Mouse (Mus musculus) limb, embryonic 14.5 days (tissue): ENCODE results near the gene Svep1. TPM values are rescaled to one million over a fixed set of nuclear protein-coding genes. Genes with fewer than 3 reads are reported as not detected.
A peak's percentile ranks its signal among the peaks of the same experiment; 100 is the strongest.

ENCODE experiments used
- ATAC-seq: fragments of 200-750 bp; cut with Nextera tagmentation; 2 replicates; pipeline ENCODE4 v1.8.0; 2017; ENCODE audit warnings: low read depth, moderate number of reproducible peaks, moderate TSS enrichment; ENCODE audit not compliant: low FRiP score
- DNase-seq: peaks from one replicate; pipeline ENCODE4 v3.0.0-alpha.2; 2015; ENCODE audit warnings: low spot score
- H3K27ac ChIP-seq: fragments of 300-500 bp; sonication (generic); replicated peaks from 2 replicates; pipeline ENCODE4 v1.5.1; 2014; ENCODE audit warnings: low read depth, mild to moderate bottlenecking, low read length, moderate library complexity, mixed read lengths
- H3K27me3 ChIP-seq: fragments of 300-500 bp; sonication (generic); 2 replicates; pipeline ENCODE4 v1.6.1; 2014; ENCODE audit warnings: low read length, mixed read lengths; ENCODE audit not compliant: control insufficient read depth, insufficient read depth
- H3K36me3 ChIP-seq: fragments of 300-500 bp; sonication (generic); 2 replicates; pipeline ENCODE4 v1.6.1; 2014; ENCODE audit warnings: mild to moderate bottlenecking, low read length, moderate library complexity, mixed read lengths; ENCODE audit not compliant: control insufficient read depth, insufficient read depth
- H3K4me1 ChIP-seq: fragments of 300-500 bp; sonication (generic); 2 replicates; pipeline ENCODE4 v1.6.1; 2014; ENCODE audit warnings: antibody characterized with exemption, low read length, mixed read lengths; ENCODE audit not compliant: control insufficient read depth, insufficient read depth
- H3K4me2 ChIP-seq: fragments of 300-500 bp; sonication (generic); replicated peaks from 2 replicates; pipeline ENCODE4 v1.6.1; 2014; ENCODE audit warnings: low read depth, mild to moderate bottlenecking, low read length, moderate library complexity; ENCODE audit not compliant: severe bottlenecking
- H3K4me3 ChIP-seq: fragments of 300-500 bp; sonication (generic); replicated peaks from 2 replicates; pipeline ENCODE4 v1.5.1; 2014; ENCODE audit warnings: low read length
- H3K9ac ChIP-seq: fragments of 300-500 bp; sonication (generic); 2 replicates; pipeline ENCODE4 v1.6.1; 2014; ENCODE audit warnings: mild to moderate bottlenecking, low read depth, low read length, moderate library complexity; ENCODE audit not compliant: severe bottlenecking
- H3K9me3 ChIP-seq: fragments of 300-500 bp; sonication (generic); 2 replicates; pipeline ENCODE4 v1.6.1; 2016; ENCODE audit warnings: low read length; ENCODE audit not compliant: control insufficient read depth
- POLR2A ChIP-seq: fragments of 200-500 bp; IDR thresholded peaks from 2 replicates; pipeline ENCODE4 v1.8.0; 2012; ENCODE audit warnings: inconsistent platforms, mild to moderate bottlenecking, moderate library complexity, borderline replicate concordance; ENCODE audit not compliant: insufficient read depth, insufficient read length; ENCODE audit errors: extremely low read depth
- WGBS: fragments of 180-500 bp; shearing (Covaris S2); extraction: QIAGEN DNeasy Blood & Tissue Kit; methylation state at CpG from one replicate; pipeline ENCODE4 v1.1.7; 2014; 5-methylcytosine and 5-hydroxymethylcytosine counted together
- polyA plus RNA-seq, 2 experiments: library from polyadenylated mRNA; depleted of rRNA in 1 of 2; stranded (reverse) in 1 of 2; unstranded in 1 of 2; fragments of >200 nt; fragmentation: Nextera tagmentation in 1 of 2; extraction: Ambion mirVana in 1 of 2; gene quantifications; 2 replicates each; pipeline versions ENCODE4 v1.2.1 to v1.2.3; 2012 to 2014

Svep1 gene
- polyA plus RNA-seq, 2 experiments, result 7.7 to 11.0 TPM

GRCm38 (mm10) chr4:58077950-58078349 lies 128.7 kb downstream of the Svep1 start:
- no peak overlapping the region for H3K27ac ChIP-seq
- H3K36me3 ChIP-seq, result no peaks in the 10 kb centered on the region
- no peaks in the 10 kb centered on the region for H3K9me3 ChIP-seq
- DNase-seq, result peak; percentile 22
- H3K4me2 ChIP-seq, result no peak overlapping the region
- WGBS, result 34% methylated on average over 6 of the region's 6 CpGs
- no peaks in the 10 kb centered on the region for H3K27me3 ChIP-seq
- no peak for ATAC-seq
- no peaks in the 10 kb centered on the region for H3K4me1 ChIP-seq
- TF ChIP-seq POLR2A, result no peak
- no peak overlapping the region for H3K9ac ChIP-seq
- no peak overlapping the region for H3K4me3 ChIP-seq

DNA sequence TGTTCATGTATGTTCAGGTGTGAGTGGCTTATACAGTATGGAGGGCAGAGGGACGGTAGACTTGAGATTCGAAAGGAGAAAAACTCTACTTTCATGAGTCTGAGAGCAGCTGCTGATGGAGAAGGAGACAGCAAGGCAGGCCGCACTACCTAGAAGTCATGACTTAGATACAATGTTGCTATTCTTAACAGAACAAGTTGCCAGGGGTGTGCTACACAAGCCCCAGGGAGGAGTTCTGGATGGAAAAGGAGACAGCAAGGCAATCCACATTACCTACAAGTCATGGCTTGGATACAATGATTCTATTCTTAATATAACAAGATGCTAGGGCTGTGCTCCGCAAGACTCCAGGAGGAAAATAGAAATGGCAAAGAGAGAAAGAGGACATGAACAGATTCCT lies 129.1 kb downstream of the Svep1 start:
- DNase-seq, result no peak
- H3K27me3 ChIP-seq, result no peaks in the 10 kb centered on the region
- H3K9me3 ChIP-seq, result no peaks in the 10 kb centered on the region
- no peaks in the 10 kb centered on the region; the same call in 1 of the 2 replicates for H3K36me3 ChIP-seq
- no peak overlapping the region for H3K9ac ChIP-seq
- no peaks in the 10 kb centered on the region for H3K4me1 ChIP-seq
- TF ChIP-seq POLR2A, result no peak
- 87% methylated on average over 4 of the region's 4 CpGs for WGBS
- H3K4me2 ChIP-seq, result no peak overlapping the region
- no peak overlapping the region for H3K27ac ChIP-seq
- no peak for ATAC-seq
- H3K4me3 ChIP-seq, result no peak overlapping the region

DNA sequence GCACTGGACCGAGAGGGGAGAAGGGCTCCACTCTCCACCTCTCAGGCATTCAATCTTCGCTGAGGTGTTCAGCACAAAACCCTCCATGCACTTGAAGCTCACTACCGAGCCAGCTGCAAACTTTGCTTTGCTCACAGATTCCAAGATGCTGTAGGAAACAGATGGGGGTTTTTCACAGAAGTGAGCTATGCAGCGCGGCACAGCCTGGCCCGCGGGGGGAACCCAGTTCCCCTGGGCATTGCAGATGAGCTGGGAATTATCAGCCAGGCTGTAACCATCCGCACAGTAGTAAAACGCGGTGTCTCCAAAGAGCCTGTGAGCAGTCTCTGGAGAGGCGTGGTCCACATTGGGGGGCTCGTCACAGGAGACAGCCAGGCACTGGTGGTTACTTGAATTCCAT lies 133.8 kb downstream of the Svep1 start:
- ATAC-seq (no peak), DNase-seq (no peak)
- H3K27me3 ChIP-seq, result no peaks in the 10 kb centered on the region
- peaks cover 4% of the 10 kb centered on the region; the same call in 1 of the 2 replicates for H3K36me3 ChIP-seq
- H3K4me3 ChIP-seq, result no peak overlapping the region
- H3K27ac ChIP-seq, result no peak overlapping the region
- H3K4me2 ChIP-seq, result no peak overlapping the region
- 81% methylated on average over 12 of the region's 12 CpGs for WGBS
- H3K9ac ChIP-seq, result no peak overlapping the region
- TF ChIP-seq POLR2A, result no peak
- H3K9me3 ChIP-seq, result no peaks in the 10 kb centered on the region
- no peaks in the 10 kb centered on the region for H3K4me1 ChIP-seq

GRCm38 (mm10) chr4:58068886-58069285 lies 137.8 kb downstream of the Svep1 start:
- ATAC-seq (no peak), DNase-seq (no peak)
- Histone ChIP-seq H3K4me2 (no peak overlapping the region), H3K27ac (no peak overlapping the region), H3K4me1 (no peaks in the 10 kb centered on the region), H3K9me3 (no peaks in the 10 kb centered on the region), H3K4me3 (no peak overlapping the region), H3K9ac (no peak overlapping the region), H3K36me3 (peaks cover 9% of the 10 kb centered on the region; the same call in 1 of the 2 replicates), H3K27me3 (no peaks in the 10 kb centered on the region)
- 93% methylated on average over 5 of the region's 5 CpGs for WGBS
- TF ChIP-seq POLR2A, result no peak

DNA sequence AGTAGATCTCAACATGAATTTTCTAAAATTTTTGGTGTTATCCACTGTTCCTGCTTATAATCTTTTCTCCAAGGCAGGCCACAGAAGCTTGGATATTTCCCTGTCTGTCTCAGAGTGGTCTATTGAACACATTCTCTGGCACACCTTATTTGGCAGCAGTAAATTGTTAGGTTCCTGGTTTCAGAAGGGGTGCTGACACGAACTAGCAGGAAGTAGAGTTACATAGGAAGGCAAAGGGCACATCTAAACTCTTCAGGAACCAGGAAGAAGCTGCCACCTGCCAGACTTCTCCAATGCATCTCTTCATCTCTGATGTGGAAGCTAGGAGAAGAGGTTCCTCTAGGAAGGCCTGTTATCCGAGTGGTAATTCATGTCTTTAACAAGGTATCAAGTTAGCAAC lies 141.9 kb downstream of the Svep1 start:
- no peak for TF ChIP-seq POLR2A
- Histone ChIP-seq H3K9ac (no peak overlapping the region), H3K27me3 (no peaks in the 10 kb centered on the region), H3K4me2 (no peak overlapping the region), H3K4me1 (no peaks in the 10 kb centered on the region), H3K36me3 (peaks cover 5% of the 10 kb centered on the region; the same call in 1 of the 2 replicates), H3K27ac (no peak overlapping the region), H3K4me3 (no peak overlapping the region), H3K9me3 (no peaks in the 10 kb centered on the region)
- 63% methylated on average over 2 of the region's 2 CpGs for WGBS
- DNase-seq, result no peak
- no peak for ATAC-seq

DNA sequence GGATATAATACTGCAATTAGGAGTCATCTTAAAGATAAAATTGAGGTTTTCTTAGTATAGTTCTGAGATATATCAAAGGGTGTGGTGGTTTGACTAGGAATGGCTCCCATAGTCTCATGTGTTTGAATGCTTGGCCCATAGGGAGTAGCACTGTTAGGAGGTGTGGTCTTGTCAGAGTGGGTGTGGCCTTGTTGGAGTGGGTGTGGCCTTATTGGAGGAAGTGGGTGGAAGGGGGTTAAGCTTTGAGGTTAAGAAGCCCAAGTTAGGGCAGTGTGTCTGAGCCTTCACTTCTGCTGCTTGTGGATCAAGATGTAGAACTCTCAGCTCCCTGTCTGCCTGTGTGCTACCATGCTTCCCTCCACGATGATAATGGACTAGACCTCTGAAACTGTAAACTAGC lies 143.7 kb downstream of the Svep1 start:
- H3K9ac ChIP-seq, result no peak overlapping the region
- TF ChIP-seq POLR2A, result no peak
- DNase-seq (no peak), ATAC-seq (no peak)
- 100% methylated on average over 1 of the region's 1 CpGs for WGBS
- H3K4me1 ChIP-seq, result no peaks in the 10 kb centered on the region
- no peaks in the 10 kb centered on the region for H3K9me3 ChIP-seq
- no peak overlapping the region for H3K27ac ChIP-seq
- peaks cover 5% of the 10 kb centered on the region; the same call in 1 of the 2 replicates for H3K36me3 ChIP-seq
- no peaks in the 10 kb centered on the region for H3K27me3 ChIP-seq
- H3K4me3 ChIP-seq, result no peak overlapping the region
- H3K4me2 ChIP-seq, result no peak overlapping the region
